Mouse (Mus musculus): Measurements from ENCODE around the gene Sephs2.

The Sephs2 gene

GRCm38 (mm10) chr7:127273925-127274789, at the start of gene Sephs2:
Sephs2 (minus strand) TSS chr7:127274055.
- DNase-seq (ENCODE audit: low read depth, low spot score): peak; percentile 98

DNA sequence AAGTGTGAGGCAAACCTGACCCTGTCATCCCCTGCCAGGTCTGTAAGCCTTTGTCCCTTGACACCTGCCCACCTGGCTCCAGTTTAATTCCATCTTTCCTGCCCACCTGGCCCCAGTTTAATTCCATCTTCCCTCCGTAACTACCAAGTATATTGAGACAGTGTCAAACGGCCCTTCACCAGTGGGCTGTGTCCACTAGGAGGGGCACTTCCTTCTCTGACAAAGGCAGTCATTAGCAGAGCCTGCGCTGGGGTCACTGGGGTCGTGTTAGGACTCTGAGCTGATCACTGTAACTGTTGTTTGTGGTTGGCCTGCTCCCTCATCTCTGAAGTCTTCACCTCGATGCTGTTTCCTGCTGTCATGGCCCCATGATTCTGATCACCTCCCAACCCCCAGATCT, 48.2 kb upstream of the Sephs2 start:
- no peak for DNase-seq (ENCODE audit: low read depth, low spot score)

DNA sequence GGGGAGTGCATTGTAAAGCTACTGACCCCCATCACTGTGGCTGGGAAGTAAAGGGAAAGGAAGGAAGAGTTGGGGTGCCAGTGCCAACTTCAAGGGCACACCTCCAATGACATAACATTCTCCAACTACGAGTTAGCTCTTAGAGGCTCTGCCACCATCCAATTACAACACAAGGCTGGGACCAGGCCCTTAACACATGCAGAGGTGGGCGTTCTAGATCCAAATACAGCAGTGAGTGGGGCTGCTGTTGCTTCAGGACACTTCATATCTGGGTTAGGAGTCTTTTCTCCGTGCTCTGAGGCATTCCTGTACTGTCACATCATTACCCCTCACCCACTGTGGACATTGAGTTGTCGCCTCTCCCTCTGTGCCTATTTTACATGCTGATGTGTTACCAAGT, 47.3 kb upstream of the Sephs2 start:
- no peak for DNase-seq (ENCODE audit: low read depth, low spot score)

DNA sequence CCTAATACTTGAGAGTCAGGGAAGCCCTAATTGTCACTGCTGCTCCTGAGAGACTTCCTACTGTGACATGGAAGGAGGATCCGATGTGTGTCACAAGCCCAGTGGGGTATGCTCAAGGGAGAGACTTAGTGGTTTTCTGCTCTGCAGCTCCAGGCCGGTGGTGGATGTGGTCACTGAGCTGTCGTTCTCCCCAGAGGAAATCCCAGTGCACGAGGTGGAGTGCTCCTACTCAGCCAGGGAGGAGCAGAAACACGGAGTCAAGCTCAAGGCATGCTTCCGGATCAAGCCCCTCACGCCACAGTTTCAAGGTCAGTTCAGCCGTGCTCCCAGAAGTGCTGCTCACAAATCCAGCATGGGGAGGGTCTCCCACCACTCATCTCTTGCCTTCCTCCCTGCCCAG, 40.1 kb upstream of the Sephs2 start:
- DNase-seq (ENCODE audit: low read depth, low spot score): no peak

DNA sequence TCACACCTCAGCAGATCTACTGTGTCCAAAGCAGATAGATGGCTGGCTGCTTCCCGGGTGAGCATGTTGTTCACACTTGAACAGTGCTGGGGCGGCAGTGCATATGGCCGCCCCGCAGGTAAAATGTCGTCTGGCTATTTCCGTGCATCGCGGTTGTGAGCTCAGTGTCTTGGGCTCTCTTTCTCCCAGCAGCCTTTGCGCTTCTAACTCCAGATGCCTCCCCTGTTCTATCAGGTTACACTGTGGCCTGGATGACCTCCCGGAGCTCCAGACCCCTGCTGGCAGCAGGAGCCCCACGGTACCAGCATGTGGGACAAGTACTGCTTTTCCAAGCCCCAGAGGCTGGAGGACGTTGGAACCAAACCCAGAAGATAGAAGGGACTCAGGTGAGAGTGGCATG, 36.1 kb upstream of the Sephs2 start:
- no peak for DNase-seq (ENCODE audit: low read depth, low spot score)

GRCm38 (mm10) chr7:127308887-127309286, 35.0 kb upstream of the Sephs2 start:
- peak; percentile 60 for DNase-seq (ENCODE audit: low read depth, low spot score)

DNA sequence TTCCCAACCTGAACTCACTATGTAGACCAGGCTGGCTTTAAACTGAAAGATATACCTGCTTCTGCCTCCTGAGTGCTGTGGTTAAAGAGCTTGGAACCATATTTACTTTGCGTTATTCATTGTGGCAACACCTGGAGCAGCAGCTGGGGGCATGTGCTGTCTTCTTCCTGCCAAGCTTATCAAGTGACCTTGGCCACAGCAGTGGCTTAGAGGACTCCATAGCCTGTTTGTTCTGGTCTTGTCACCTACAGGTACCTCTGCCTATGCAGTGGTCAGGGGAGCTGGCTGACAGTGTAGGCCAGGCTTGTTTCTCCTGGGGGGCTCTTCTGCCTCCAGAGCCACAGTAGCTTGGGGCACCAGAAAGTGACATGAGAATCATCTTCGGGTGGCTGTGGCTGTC, 34.6 kb upstream of the Sephs2 start:
- DNase-seq (ENCODE audit: low read depth, low spot score): no peak

- no peak for DNase-seq (ENCODE audit: low read depth, low spot score)
Measured at GRCm38 (mm10) chr7:127297586-127298193, 23.8 kb upstream of the Sephs2 start.

DNA sequence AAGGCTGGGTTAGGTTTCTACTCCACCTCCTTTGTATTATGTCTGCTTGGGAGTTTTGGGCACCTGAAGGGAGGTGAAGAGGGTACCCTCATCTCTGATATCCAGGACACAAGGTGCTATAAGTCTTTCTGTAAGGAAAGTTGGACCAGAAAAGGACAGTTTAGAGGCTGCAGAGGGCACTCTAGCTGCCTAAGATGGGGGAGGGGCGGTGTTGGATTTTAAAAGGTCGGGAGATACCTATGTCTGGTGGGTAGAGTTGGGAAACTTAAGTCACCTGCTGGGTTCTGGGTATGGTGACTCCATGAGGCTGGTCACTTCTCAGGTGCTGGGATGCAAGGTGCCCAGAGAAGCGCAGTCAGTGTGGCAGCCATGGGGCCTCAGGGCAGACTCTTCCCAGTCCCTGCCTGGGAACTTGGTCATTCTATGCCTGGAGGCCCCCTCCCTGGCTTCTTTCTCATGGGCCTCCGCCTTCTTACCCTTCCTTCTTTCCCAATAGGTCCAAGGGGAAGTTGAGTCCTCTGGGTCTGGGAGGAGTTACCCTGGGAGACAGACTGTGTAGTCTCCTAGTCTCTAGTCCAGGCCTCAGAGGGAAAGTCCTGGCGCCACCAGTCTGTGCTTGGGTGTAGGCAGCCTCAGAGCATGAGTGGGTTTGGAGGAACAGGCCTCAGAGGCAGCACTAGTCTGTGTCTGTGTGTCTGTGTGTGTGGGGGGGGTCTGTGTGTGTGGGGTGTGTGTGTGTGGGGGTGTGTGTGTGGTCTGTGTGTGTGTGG, 23.1 kb upstream of the Sephs2 start:
- DNase-seq (ENCODE audit: low read depth, low spot score): peak; percentile 59

- DNase-seq (ENCODE audit: low read depth, low spot score): peak; percentile 84
Measured at GRCm38 (mm10) chr7:127296098-127296497, 22.2 kb upstream of the Sephs2 start, which contains the start of gene Itgal. Itgal (plus strand) TSS chr7:127296260.

- DNase-seq (ENCODE audit: low read depth, low spot score): peak; percentile 80
Measured at GRCm38 (mm10) chr7:127290142-127290541, 16.3 kb upstream of the Sephs2 start.

DNA sequence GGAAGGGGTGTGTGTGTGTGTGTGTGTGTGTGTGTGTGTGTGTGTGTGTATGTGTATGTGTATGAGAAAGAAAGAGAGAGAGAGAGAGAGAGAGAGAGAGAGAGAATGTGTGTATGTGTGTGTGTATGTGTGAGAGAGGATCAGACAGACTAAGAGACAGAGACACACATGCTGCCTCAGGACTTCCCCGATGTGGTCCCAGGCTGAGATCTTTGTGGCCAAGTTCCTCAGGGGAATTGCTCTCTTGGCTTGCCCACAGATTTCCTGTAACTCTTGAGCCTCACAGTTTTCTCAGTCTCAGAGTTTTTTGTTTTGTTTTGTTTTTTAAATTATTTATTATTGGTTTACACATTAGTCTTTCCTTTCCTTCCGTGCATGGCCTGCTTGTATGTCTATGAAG, 15.5 kb upstream of the Sephs2 start:
- no peak for DNase-seq (ENCODE audit: low read depth, low spot score)

DNA sequence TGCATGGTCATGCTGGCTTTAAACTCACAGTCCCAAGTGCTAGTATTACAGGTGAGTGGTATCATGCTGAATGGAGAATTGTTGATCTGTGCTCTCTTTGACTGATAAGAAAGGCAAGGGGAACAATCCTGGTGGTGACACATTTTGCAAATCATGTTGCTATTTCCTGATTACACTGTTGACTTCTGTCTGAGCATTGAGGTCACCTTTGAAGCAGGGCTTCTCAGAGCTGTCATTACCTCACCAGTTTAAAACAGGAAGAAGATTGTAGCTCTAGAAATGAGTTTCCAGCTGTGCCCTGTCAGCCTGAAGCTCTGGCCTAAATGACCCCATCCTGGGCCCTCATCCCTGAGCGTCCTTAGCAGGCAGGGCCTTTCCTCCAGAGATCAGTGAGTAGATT, 14.1 kb upstream of the Sephs2 start:
- DNase-seq (ENCODE audit: low read depth, low spot score): peak; percentile 80

DNA sequence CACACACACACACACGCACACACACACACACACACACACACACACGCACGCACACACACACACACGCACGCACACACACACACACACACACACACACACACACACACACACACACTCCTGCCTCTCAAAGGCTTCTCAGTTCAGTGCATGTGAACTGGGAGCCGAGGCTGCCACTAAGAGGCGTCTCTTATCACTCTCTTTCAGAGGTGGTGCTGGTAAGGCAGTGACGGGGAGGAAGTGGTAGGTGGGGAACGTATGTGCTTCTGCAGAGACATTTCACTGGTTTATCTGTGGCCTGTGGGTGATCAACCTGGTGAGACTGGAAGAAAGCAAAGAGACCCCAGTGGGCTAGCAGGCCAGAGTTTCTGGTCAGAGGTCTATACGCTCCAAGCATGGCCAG, 11.3 kb upstream of the Sephs2 start:
- no peak for DNase-seq (ENCODE audit: low read depth, low spot score)

GRCm38 (mm10) chr7:127282190-127282589, 8.3 kb upstream of the Sephs2 start:
- no peak for DNase-seq (ENCODE audit: low read depth, low spot score)

- DNase-seq (ENCODE audit: low read depth, low spot score): no peak
Measured at GRCm38 (mm10) chr7:127281114-127281513, 7.3 kb upstream of the Sephs2 start.

DNA sequence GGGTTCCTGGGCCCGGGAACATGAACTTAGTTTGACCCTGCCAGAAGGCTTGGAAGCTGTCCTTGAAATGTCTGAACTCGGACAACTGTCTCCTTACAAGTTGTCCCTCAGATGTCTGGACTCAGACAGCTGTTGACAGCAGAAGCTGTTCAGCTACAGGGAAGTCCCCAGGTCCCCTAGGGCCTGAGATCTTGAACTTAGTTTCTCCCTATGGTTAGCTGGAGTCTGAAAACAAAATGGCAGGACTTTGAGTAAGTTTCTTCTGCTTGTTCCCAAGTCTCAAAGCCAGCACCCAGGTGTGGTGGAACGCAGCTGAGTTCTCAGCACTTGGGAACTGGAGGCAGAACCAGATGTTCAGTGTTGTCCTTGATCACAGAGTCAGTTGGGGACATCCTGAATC, 6.2 kb upstream of the Sephs2 start:
- DNase-seq (ENCODE audit: low read depth, low spot score): peak; percentile 48

GRCm38 (mm10) chr7:127278311-127278710, 4.5 kb upstream of the Sephs2 start:
- peak; percentile 81 for DNase-seq (ENCODE audit: low read depth, low spot score)

GRCm38 (mm10) chr7:127276519-127276961, 2.7 kb upstream of the Sephs2 start:
- DNase-seq (ENCODE audit: low read depth, low spot score): no peak

DNA sequence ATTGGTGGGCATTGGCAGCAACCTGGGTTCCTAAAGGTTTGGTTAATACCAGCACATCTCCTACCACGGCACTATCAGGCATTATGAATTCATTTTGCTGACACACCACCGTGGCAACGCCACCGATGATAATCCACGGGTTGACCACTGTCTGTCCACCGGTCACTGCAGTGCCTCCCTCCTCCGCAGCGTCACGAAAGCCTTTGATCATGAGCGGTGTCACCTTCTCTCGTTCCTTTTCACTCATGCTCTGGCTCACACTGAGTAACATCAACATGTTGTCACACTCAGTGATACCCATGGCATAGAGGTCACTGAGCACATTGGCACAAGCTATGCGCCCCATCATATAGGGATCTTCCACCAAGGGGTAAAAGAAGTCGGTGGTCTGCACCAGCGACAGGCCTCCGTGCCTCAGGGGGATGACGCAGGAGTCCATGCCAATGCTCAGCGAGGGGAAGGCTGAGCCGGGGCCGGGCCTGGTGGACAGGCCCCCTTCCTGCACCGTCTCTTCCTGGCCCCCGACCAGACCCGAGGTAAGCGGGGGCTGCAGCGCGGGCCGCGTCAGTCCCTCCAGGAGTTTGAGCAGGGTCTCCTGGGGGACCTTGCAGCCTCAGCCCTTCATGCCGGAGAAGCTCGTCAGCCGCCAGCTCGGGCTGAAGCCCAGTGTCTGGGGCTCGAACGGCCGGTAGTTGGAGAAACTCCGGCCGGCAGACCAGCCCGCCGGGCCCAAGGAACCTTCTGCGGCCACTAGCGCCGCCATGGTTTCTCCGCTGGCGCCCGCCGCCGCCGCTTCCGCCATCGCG, 534 bp downstream of the Sephs2 start:
- DNase-seq (ENCODE audit: low read depth, low spot score): no peak

- no peak for DNase-seq (ENCODE audit: low read depth, low spot score)
Measured at GRCm38 (mm10) chr7:127272566-127272965, 1.3 kb downstream of the Sephs2 start.

All from A20 (cell line).